Mouse (Mus musculus) MEL (cell line): Measurements from ENCODE around the gene Yipf4. TPM values are rescaled to one million over a fixed set of nuclear protein-coding genes. Genes with fewer than 3 reads are reported as not detected.

ENCODE experiments used
- DNase-seq: peaks from one replicate; pipeline ENCODE4 v3.0.0; 2011; ENCODE audit warnings: low read depth, low spot score
- H3K27ac ChIP-seq: 2 replicates; pipeline ENCODE4 v1.5.1; 2012; ENCODE audit warnings: low read depth, mild to moderate bottlenecking, control low read depth, low read length, moderate library complexity; ENCODE audit not compliant: control insufficient read depth
- H3K27me3 ChIP-seq, 2 experiments: fragments of 150-350 bp in 1 of 2; sonication (generic) in 1 of 2; 2 replicates each; pipeline ENCODE4 v1.6.1; 2012; ENCODE audit warnings: low read length in 2 of 2, mild to moderate bottlenecking in 2 of 2, improper control_type of control experiment in 1 of 2, moderate library complexity in 1 of 2; ENCODE audit not compliant: insufficient read depth in 2 of 2, control insufficient read depth in 1 of 2
- H3K36me3 ChIP-seq, 2 experiments: 2 replicates each; pipeline ENCODE4 v1.6.1; 2012 to 2014; ENCODE audit warnings: low read length in 2 of 2, improper control_type of control experiment in 1 of 2, inconsistent platforms in 1 of 2, mild to moderate bottlenecking in 1 of 2; ENCODE audit not compliant: insufficient read depth in 2 of 2, control insufficient read depth in 1 of 2
- H3K4me1 ChIP-seq, 2 experiments: fragments of 150-350 bp in 1 of 2; sonication (generic) in 1 of 2; 2 replicates each; pipeline ENCODE4 v1.6.1; 2012; ENCODE audit warnings: low read length in 2 of 2, improper control_type of control experiment in 1 of 2, mild to moderate bottlenecking in 1 of 2; ENCODE audit not compliant: insufficient read depth in 2 of 2, control insufficient read depth in 1 of 2
- H3K4me3 ChIP-seq, 2 experiments: fragments of 150-350 bp in 1 of 2; sonication (generic) in 1 of 2; 2 replicates each; pipeline ENCODE4 v1.5.1; 2012; ENCODE audit warnings: low read depth in 2 of 2, low read length in 2 of 2, mild to moderate bottlenecking in 2 of 2, moderate library complexity in 2 of 2, control low read depth in 1 of 2, improper control_type of control experiment in 1 of 2; ENCODE audit not compliant: control insufficient read depth in 1 of 2, insufficient read depth in 1 of 2
- H3K79me2 ChIP-seq: 2 replicates; pipeline ENCODE4 v1.6.1; 2012; ENCODE audit warnings: mild to moderate bottlenecking, low read length, moderate library complexity; ENCODE audit not compliant: control insufficient read depth, poor library complexity, insufficient read depth
- H3K9ac ChIP-seq: 2 replicates; pipeline ENCODE4 v1.6.1; 2012; ENCODE audit warnings: low read depth, mild to moderate bottlenecking, control low read depth, low read length, moderate library complexity; ENCODE audit not compliant: control insufficient read depth, poor library complexity, severe bottlenecking
- H3K9me3 ChIP-seq: fragments of 150-350 bp; sonication (generic); replicated peaks from 2 replicates; pipeline ENCODE4 v1.6.1; 2012; ENCODE audit warnings: mild to moderate bottlenecking, low read length, improper control_type of control experiment, moderate library complexity; ENCODE audit not compliant: insufficient read depth
- CHD2 ChIP-seq: IDR thresholded peaks from 2 replicates; pipeline ENCODE4 v1.6.1; 2011; ENCODE audit warnings: low read length, improper control_type of control experiment
- CTCF ChIP-seq, 3 experiments: IDR thresholded peaks in 2 of 3; conservative IDR thresholded peaks in 1 of 3; 2 replicates each; pipeline ENCODE4 v1.5.1; 2011 to 2012; ENCODE audit warnings: low read length in 3 of 3, low read depth in 2 of 3, mild to moderate bottlenecking in 2 of 3, improper control_type of control experiment in 1 of 3, inconsistent platforms in 1 of 3, mixed read lengths in 1 of 3, moderate library complexity in 1 of 3; ENCODE audit not compliant: control insufficient read depth in 1 of 3, insufficient read depth in 1 of 3, poor library complexity in 1 of 3, severe bottlenecking in 1 of 3
- E2F4 ChIP-seq: IDR thresholded peaks from 2 replicates; pipeline ENCODE4 v1.6.1; 2011; ENCODE audit warnings: low read depth, low read length, improper control_type of control experiment, borderline replicate concordance
- ELF1 ChIP-seq: IDR thresholded peaks from 2 replicates; pipeline ENCODE4 v1.6.1; 2014; ENCODE audit warnings: low read depth, mild to moderate bottlenecking, inconsistent platforms, low read length, improper control_type of control experiment, moderate library complexity
- EP300 ChIP-seq, 2 experiments: IDR thresholded peaks; 2 replicates each; pipeline ENCODE4 v1.6.1; 2011; ENCODE audit warnings: improper control_type of control experiment in 2 of 2, low read length in 2 of 2, low read depth in 1 of 2, mild to moderate bottlenecking in 1 of 2
- ETS1 ChIP-seq: IDR thresholded peaks from 2 replicates; pipeline ENCODE4 v1.6.1; 2012; ENCODE audit warnings: low read depth, mild to moderate bottlenecking, inconsistent platforms, low read length, improper control_type of control experiment, moderate library complexity
- GABPA ChIP-seq: IDR thresholded peaks from 2 replicates; pipeline ENCODE4 v1.6.1; 2012; ENCODE audit warnings: low read depth, mild to moderate bottlenecking, inconsistent platforms, low read length, improper control_type of control experiment, moderate library complexity
- KAT2A ChIP-seq: conservative IDR thresholded peaks from 2 replicates; pipeline ENCODE4 v1.6.1; 2012; ENCODE audit warnings: low read depth, low read length, improper control_type of control experiment, inconsistent platforms
- MAFK ChIP-seq: IDR thresholded peaks from 2 replicates; pipeline ENCODE4 v1.6.1; 2011; ENCODE audit warnings: low read depth, mild to moderate bottlenecking, low read length, improper control_type of control experiment, borderline replicate concordance
- MAX ChIP-seq: IDR thresholded peaks from 2 replicates; pipeline ENCODE4 v1.6.1; 2011; ENCODE audit warnings: low read length, improper control_type of control experiment
- MYB ChIP-seq: IDR thresholded peaks from 2 replicates; pipeline ENCODE4 v1.6.1; 2011; ENCODE audit warnings: mild to moderate bottlenecking, low read depth, low read length, improper control_type of control experiment
- MYC ChIP-seq: IDR thresholded peaks from 2 replicates; pipeline ENCODE4 v1.6.1; 2011; ENCODE audit warnings: low read depth, mild to moderate bottlenecking, low read length, improper control_type of control experiment, moderate library complexity
- NELFE ChIP-seq: IDR thresholded peaks from 2 replicates; pipeline ENCODE4 v1.6.1; 2011; ENCODE audit warnings: low read depth, low read length, improper control_type of control experiment
- POLR2A ChIP-seq, 2 experiments: IDR thresholded peaks; 2 replicates each; pipeline ENCODE4 v1.6.1; 2011 to 2012; ENCODE audit warnings: low read length in 2 of 2, mild to moderate bottlenecking in 2 of 2, control low read depth in 1 of 2, improper control_type of control experiment in 1 of 2, low read depth in 1 of 2, moderate library complexity in 1 of 2; ENCODE audit not compliant: control insufficient read depth in 1 of 2, insufficient read depth in 1 of 2, poor library complexity in 1 of 2
- POLR2AphosphoS2 ChIP-seq: IDR thresholded peaks from 2 replicates; pipeline ENCODE4 v1.6.1; 2011; ENCODE audit warnings: low read length, improper control_type of control experiment
- RAD21 ChIP-seq: IDR thresholded peaks from 2 replicates; pipeline ENCODE4 v1.6.1; 2011; ENCODE audit warnings: mild to moderate bottlenecking, low read depth, low read length, improper control_type of control experiment
- RCOR1 ChIP-seq: IDR thresholded peaks from 2 replicates; pipeline ENCODE4 v1.6.1; 2012; ENCODE audit warnings: low read depth, mild to moderate bottlenecking, inconsistent platforms, low read length, improper control_type of control experiment
- SIN3A ChIP-seq: IDR thresholded peaks from 2 replicates; pipeline ENCODE4 v1.6.1; 2012; ENCODE audit warnings: low read length, improper control_type of control experiment, inconsistent platforms
- TBP ChIP-seq: IDR thresholded peaks from 2 replicates; pipeline ENCODE4 v1.8.0; 2011; ENCODE audit warnings: low read depth, low read length, improper control_type of control experiment
- UBTF ChIP-seq: IDR thresholded peaks from 2 replicates; pipeline ENCODE4 v1.6.1; 2012; ENCODE audit warnings: low read depth, mild to moderate bottlenecking, inconsistent platforms, low read length, improper control_type of control experiment, moderate library complexity, borderline replicate concordance; ENCODE audit not compliant: insufficient read depth
- USF2 ChIP-seq, 2 experiments: IDR thresholded peaks; 2 replicates each; pipeline ENCODE4 v1.6.1; 2011 to 2012; ENCODE audit warnings: improper control_type of control experiment in 2 of 2, low read length in 2 of 2, borderline replicate concordance in 1 of 2, inconsistent platforms in 1 of 2, low read depth in 1 of 2, mild to moderate bottlenecking in 1 of 2; ENCODE audit not compliant: insufficient read depth in 1 of 2
- ZMIZ1 ChIP-seq: IDR thresholded peaks from 2 replicates; pipeline ENCODE4 v1.6.1; 2012; ENCODE audit warnings: low read depth, mild to moderate bottlenecking, inconsistent platforms, low read length, improper control_type of control experiment, moderate library complexity
- ZNF384 ChIP-seq: IDR thresholded peaks from 2 replicates; pipeline ENCODE4 v1.6.1; 2012; ENCODE audit warnings: low read depth, mild to moderate bottlenecking, inconsistent platforms, low read length, improper control_type of control experiment
- polyA plus RNA-seq, 2 experiments: library from polyadenylated mRNA; stranded (reverse) in 1 of 2; unstranded in 1 of 2; fragments of >175 nt in 1 of 2; fragments of >200 nt in 1 of 2; gene quantifications; 2 replicates each; pipeline versions ENCODE4 v1.2.1 to v1.2.4; 2012; ENCODE audit warnings: low replicate concordance in 2 of 2, low read depth in 1 of 2; ENCODE audit not compliant: insufficient read length in 2 of 2, insufficient read depth in 1 of 2, missing spikeins in 1 of 2
- total RNA-seq: library from RNA; depleted of rRNA; stranded (reverse); fragments of 300-350 nt; gene quantifications from 2 replicates; pipeline ENCODE4 v1.2.3, GENCODE M21; 2012

Gene Yipf4
- total and polyA plus RNA-seq, 3 experiments = 24.3 to 31.7 TPM; not detected in 1

DNA sequence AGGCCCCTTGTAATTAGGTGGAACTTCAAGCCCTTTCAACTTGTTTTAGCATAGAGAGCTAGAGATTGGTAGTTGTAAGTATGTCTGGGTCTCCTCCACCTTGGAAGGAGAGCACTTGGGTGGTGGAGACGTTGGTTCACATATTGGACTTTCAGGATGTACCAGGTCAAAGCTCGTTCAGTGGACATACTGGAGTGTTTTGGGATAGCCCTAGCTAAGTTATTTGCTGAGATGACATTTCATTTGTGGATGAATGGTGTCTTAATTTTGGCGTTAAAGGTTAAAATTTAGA lies 40.2 kb downstream of the Yipf4 start:
- H3K79me2 ChIP-seq = peaks cover 53% of the 10 kb centered on the region
- H3K27me3 ChIP-seq = no peaks in the 10 kb centered on the region
- DNase-seq = peak; percentile 51
- TF ChIP-seq KAT2A (no peak), CHD2 (no peak), EP300 (IDR thresholded peaks at IDR 0.05; ENCODE audit: low read depth in 1 of 2, low read length in 2 of 2) (no peak), GABPA (no peak), MAFK (no peak), ZNF384 (no peak), MYC (no peak), ZMIZ1 (no peak), NELFE (no peak), POLR2A (IDR thresholded peaks at IDR 0.05; ENCODE audit: control insufficient read depth in 1 of 2, insufficient read depth in 1 of 2, low read depth in 1 of 2, low read length in 2 of 2, poor library complexity in 1 of 2) (no peak), ETS1 (no peak), USF2 (IDR thresholded peaks at IDR 0.05; ENCODE audit: borderline replicate concordance in 1 of 2, insufficient read depth in 1 of 2, low read depth in 1 of 2, low read length in 2 of 2) (no peak), RCOR1 (no peak), SIN3A (no peak), MYB (no peak), MAX (no peak), E2F4 (no peak), POLR2AphosphoS2 (no peak)
- H3K4me3 ChIP-seq = peak overlapping the region; percentile 98
- peaks cover 3 to 30% of the 10 kb centered on the region in 2 experiments; a peak in 3 of 4 replicates for H3K36me3 ChIP-seq
- H3K4me1 ChIP-seq = peaks cover 5 to 16% of the 10 kb centered on the region in 2 experiments
- no peaks in the 10 kb centered on the region for H3K9me3 ChIP-seq
- peak overlapping the region; percentile 100 for H3K9ac ChIP-seq
- peak overlapping the region; percentile 82; the same call in 1 of the 2 replicates for H3K27ac ChIP-seq

DNA sequence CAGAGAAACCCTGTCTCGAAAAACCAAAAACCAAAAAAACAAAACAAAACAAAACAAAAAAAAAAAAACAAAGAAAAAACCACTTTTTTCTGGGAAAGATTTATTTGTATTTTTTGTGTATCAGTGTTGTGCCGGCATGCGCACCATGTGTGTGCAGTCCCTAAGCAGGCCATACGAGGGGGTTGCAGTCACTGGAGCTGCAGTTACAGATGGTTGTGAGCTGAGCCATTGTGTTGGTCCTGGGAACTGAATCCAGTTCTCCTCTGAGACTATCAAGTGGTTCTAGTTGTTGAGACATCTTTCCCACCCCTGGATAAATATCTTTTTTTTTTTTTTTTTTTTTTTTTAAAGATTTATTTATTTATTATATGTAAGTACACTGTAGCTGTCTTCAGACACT lies 45.7 kb downstream of the Yipf4 start:
- Histone ChIP-seq H3K9me3 (no peaks in the 10 kb centered on the region), H3K4me1 (peaks cover 2 to 6% of the 10 kb centered on the region in 2 experiments; a peak in 3 of 4 replicates), H3K36me3 (peaks cover 11 to 19% of the 10 kb centered on the region in 2 experiments), H3K79me2 (peaks cover 74% of the 10 kb centered on the region), H3K4me3 (no peak overlapping the region), H3K27ac (no peak overlapping the region), H3K9ac (no peak overlapping the region), H3K27me3 (no peaks in the 10 kb centered on the region)
- no peak for TF ChIP-seq EP300 (IDR thresholded peaks at IDR 0.05; ENCODE audit: low read depth in 1 of 2, low read length in 2 of 2)
- no peak for TF ChIP-seq ELF1
- no peak for TF ChIP-seq TBP
- no peak for TF ChIP-seq RAD21
- no peak; a peak in 1 of 6 replicates for TF ChIP-seq CTCF (IDR thresholded peaks at IDR 0.05 in 2 of 3, conservative IDR thresholded peaks at IDR 0.05 in 1 of 3; ENCODE audit: control insufficient read depth in 1 of 3, insufficient read depth in 1 of 3, low read depth in 2 of 3, low read length in 3 of 3, poor library complexity in 1 of 3, severe bottlenecking in 1 of 3)
- no peak for TF ChIP-seq USF2 (IDR thresholded peaks at IDR 0.05; ENCODE audit: borderline replicate concordance in 1 of 2, insufficient read depth in 1 of 2, low read depth in 1 of 2, low read length in 2 of 2)
- no peak for TF ChIP-seq UBTF
- no peak for TF ChIP-seq ETS1
- TF ChIP-seq ZNF384 = no peak
- no peak for TF ChIP-seq POLR2A (IDR thresholded peaks at IDR 0.05; ENCODE audit: control insufficient read depth in 1 of 2, insufficient read depth in 1 of 2, low read depth in 1 of 2, low read length in 2 of 2, poor library complexity in 1 of 2)
- no peak for TF ChIP-seq MYC
- TF ChIP-seq POLR2AphosphoS2 = no peak
- no peak for DNase-seq
